Mouse (Mus musculus) cerebellum, postnatal 10 days (tissue): ENCODE results near the gene Rbm4b.
A peak's percentile ranks its signal among the peaks of the same experiment; 100 is the strongest.
"Not testable (repeated sequence)": the region's sequence is repeated elsewhere in the genome, so short reads cannot be mapped to it uniquely, and the experiment has no call there.

ENCODE experiments used
- DNase-seq, 2 experiments: peaks; one replicate each; pipeline ENCODE4 v3.0.0; 2021; ENCODE audit warnings: mixed read lengths in 2 of 2

The Rbm4b gene

DNA sequence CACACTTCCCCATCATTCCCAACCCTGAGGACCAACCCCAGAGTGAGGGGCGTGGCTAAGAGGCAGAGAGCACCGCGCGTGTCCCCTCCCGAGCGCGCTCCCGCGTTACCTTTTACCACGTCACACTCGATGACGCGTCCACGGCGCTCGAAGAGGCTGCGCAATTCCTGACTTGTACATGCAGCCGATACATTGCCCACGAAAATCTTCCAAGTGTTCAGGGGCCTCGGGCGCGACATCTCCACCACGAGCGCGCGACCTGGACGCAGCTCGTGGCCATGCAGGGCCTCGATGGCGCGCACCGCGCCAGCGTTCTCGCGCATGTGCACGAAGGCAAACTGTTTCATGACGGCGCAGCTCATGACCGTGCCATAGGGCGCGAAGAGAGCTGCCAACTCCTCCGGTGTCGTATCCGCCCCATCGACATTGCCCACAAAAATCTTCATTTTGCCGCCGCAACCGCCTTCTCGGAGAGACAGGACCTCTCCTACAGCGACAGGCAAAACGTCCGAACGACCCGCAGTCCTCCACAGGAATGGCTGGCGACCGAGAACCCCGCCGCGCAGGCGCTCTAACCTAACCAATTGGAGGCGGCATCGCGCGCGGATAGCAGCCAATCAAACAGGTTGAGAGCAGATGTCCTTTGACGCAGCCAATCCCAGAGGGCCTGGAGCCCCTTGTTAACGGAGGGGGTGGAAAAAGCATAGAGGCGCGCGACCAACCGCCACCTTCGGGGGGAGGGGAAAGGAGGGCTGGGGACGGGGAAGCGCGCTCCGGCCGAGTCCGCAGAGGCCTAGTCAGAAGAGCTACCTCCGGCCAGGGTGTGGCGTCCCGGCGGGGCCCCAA, 55.0 kb downstream of the Rbm4b start, which contains the start of the genes Gm21992 and Rbm14:
Gene Gm21992 (minus strand): TSS at position 550 of the 846 bp plus-strand sequence.
Gene Rbm14 (minus strand): TSS at position 572 of the 846 bp plus-strand sequence.
- DNase-seq = peak; percentile 99

DNA sequence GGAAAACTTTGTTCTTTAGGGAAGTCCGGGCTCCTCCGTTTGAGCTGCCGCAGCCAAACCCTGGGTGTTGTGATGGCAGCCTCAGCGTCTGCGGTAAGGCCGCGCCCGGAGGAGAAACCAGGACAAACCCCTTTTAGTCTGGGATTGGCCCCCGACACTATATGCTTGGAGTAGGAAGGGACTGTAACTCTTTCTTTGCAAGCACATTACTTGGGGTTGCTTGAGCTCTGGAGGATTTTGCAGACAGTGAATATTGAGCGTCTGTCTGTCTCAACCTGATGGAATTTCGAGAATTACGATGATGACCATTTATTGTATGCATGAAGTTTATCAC, 55.6 kb downstream of the Rbm4b start:
- DNase-seq = no peak

DNA sequence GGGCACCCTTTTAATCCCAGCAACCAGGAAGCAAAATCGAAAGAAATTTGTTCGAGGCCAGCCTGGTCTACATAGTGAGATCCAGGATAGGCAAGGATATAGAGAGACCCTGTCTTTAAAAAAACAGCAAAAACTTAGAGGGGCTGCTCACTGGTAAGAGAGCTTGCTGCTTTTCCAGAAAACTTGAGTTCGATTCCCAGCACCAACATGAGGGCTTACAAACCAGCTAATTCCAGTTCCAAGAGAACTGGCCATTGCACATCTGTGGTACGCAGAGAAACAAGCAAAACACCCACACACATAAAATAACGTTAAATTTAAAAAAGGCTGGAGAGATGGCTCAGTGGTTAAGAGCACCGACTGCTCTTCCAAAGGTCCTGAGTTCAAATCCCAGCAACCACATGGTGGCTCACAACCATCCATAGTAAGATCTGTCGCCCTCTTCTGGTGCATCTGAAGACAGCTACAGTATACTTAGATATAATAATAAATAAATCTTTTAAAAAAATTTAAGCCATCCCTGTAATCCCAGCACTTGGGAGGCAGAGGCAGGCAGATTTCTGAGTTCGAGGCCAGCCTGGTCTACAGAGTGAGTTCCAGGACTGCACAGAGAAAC, 56.1 kb downstream of the Rbm4b start:
- DNase-seq = not testable (repeated sequence)

DNA sequence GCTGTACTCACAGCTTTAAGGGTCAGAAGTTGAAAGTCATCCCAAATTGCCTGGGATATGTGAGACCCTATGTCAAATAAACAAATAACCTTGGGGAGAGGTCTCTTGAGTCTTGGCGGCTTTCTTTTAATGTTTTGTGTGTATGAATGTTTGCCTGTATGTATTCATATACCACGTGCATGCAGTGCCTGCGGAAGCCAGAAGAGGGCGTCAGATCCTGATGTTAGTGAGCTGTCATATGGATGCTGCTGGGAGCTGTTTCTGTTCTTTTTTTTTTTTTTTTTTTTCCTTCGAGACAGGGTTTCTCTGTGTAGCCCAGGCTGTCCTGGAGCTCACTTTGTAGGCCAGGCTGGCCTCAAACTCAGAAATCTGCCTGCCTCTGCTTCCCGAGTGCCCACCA, 56.7 kb downstream of the Rbm4b start:
- peak; percentile 62 to 70 for DNase-seq
